Mouse (Mus musculus) lung, adult 18-20 months (tissue): ENCODE data around the gene Nrtn.

Experiments
- DNase-seq, 2 experiments: peaks; one replicate each; pipeline ENCODE4 v3.0.0; 2022; ENCODE audit warnings: mixed read lengths in 2 of 2

Gene Nrtn

DNA sequence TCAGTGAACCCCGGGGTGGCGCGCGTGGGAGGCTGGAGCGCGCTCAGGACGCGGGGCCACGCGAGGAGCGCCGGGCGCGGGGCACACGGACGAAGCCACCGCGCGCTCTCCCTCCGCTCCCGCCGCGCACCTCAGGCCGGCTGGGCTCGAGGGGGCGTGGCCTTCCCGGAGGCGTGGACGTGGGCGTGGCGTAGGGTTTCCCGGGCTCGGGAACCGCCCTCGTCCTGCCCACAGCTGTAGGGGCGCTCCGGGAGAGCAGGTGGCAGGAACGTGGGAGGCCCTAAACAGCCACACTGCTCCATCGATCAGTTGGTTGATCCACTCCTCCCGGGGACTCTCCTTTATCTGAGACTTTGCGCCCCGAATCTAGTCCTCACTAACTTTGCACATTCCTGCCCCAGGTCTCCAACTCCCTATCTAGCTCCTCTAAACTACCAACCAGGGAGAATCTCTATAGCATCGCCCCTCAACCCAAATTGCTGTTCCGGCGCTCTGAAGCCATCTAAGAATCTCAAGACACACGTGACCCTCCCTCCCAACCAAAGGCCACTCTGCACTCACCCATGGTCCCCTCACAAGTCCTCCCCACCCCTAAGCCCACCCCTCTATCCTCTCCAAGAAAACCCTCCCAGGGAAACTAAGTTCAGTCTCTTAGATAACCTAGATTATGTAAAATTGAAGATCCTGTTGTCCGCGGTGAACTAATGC, at the start of gene Nrtn:
Gene Nrtn (minus strand): TSS at position 115 of the 708 bp plus-strand sequence.
- DNase-seq, result peak; percentile 86 to 90

GRCm38 (mm10) chr17:56805784-56806183, 48.5 kb upstream of the Nrtn start:
- no peak for DNase-seq

DNA sequence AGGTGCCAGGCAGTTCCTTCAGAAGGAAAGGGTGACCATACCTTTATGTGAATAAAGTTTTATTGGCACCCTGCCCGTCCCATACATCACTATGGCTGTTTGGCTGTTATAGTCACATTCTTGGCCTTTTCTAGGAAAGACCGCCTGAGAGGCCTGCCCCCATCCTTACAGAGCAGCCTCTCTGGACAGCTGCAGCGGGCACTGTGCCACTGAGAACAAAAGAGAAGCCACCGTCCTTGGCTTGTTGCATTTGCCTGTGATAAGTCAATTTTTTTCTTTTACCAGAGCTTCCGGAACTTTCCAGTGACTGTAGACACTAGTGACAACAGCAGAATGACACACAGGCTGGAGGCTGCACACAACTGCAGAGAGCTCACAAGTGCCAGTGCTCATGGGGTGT, 47.6 kb upstream of the Nrtn start:
- DNase-seq, result no peak

DNA sequence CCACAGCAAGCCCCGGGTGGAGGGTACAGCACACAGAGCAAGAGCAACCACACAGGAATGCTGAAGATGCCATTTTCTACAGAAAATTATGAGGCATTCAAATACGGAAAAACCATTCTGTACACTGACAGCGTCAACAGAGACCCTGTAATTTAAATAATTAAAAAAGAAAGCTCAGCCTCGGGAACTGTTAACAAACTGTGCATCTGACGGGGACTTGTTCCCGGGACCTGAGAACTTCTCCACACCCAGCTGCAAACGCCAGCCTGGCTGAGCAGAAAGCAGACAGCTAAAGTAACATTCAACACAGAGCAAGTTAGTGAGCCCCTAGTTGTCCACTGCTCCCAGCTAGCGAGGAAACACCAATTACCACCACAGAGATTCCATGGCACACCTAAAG, 44.7 kb upstream of the Nrtn start:
- DNase-seq, result no peak

- DNase-seq, result no peak
Observed at GRCm38 (mm10) chr17:56799276-56799675, 41.9 kb upstream of the Nrtn start.

- no peak for DNase-seq
Observed at GRCm38 (mm10) chr17:56793614-56794319, 36.4 kb upstream of the Nrtn start.

- DNase-seq, result no peak
Observed at GRCm38 (mm10) chr17:56792588-56792987, 35.3 kb upstream of the Nrtn start.

- DNase-seq, result no peak
Observed at GRCm38 (mm10) chr17:56789286-56789685, 32.0 kb upstream of the Nrtn start.

DNA sequence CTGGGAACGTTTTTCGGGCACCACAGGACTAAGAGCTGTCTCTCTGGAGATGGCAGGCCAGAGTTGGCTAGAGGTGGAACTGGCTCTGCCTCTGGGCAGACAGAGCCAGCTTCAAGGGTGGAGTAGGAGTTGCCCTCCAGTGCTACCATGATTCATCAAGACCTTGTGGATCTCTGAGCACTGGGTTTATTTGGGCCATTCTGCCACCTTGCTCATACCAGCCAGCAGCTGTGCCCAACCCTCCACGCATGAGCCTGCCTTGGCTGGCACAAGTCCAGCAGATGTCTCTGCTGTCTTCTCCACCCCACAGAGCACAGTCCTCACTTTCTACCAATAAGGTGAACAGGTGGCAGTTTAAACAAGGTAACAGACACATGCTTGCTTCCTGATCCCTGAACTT, 31.6 kb upstream of the Nrtn start:
- DNase-seq, result no peak

DNA sequence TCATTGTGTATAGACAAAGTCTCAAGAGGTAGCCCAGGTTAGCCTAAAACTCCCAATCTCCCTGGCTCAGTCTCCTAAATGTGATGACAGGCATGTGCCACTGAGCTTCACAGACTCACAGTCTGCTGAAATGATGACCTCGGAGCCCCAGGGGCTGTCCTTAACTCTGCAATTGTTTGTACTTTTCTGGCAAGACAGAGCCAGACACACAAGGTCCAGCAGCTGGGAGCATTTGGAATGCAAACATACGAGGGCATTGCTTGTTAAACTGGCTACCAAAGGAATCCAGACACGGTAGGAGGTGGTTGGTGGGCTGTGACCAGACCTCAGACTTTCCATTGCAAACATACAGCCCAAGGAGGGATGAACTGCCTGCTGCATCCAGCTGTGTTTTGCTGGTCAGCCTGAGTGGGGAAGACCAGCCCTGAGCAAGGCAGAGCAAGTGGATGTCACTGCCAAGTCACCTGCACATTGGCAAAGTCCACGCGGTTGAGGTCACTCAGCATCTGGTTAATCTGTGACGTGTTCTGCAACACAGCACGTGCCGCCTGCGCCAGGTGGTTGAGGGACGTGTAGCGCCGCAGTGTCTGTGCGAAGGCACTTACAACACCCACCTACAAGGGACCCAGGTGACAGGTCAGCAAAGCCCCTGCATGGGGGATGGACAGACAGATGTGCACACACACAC, 23.1 kb upstream of the Nrtn start:
- DNase-seq, result no peak

- no peak for DNase-seq
Observed at GRCm38 (mm10) chr17:56778779-56779362, 21.5 kb upstream of the Nrtn start.

- DNase-seq, result no peak
Observed at GRCm38 (mm10) chr17:56777568-56777967, 20.2 kb upstream of the Nrtn start.

GRCm38 (mm10) chr17:56769950-56770349, 12.6 kb upstream of the Nrtn start, which contains the start of gene Prr22:
Gene Prr22 (plus strand): TSS chr17:56770250.
- no peak for DNase-seq

GRCm38 (mm10) chr17:56768941-56769340, 11.6 kb upstream of the Nrtn start:
- DNase-seq, result no peak

DNA sequence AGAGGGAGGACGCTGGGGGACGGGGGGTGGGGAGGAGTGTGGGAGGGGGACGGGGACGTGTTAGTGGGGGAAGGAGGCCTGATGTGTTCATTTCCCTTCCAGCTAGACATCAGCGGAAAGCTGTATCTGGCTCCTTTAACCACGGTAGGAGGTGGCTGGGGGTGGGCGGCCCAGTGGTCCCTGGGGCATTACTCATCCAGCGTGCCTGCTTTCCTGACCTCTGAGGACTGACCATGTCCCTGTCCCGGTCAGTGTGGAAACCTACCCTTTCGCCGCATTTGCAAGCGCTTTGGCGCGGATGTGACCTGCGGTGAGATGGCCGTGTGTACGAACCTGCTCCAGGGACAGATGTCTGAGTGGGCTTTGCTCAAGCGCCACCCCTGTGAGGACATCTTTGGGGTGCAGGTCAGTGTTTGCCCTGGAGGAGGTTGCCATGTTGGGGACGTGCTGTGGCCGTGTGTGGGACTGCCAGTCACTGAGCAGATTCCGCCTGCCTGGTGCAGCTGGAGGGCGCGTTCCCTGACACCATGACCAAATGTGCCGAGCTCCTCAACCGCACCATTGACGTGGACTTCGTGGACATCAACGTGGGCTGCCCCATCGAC, 10.3 kb upstream of the Nrtn start:
- no peak for DNase-seq

GRCm38 (mm10) chr17:56766631-56767405, 9.5 kb upstream of the Nrtn start:
- no peak for DNase-seq

DNA sequence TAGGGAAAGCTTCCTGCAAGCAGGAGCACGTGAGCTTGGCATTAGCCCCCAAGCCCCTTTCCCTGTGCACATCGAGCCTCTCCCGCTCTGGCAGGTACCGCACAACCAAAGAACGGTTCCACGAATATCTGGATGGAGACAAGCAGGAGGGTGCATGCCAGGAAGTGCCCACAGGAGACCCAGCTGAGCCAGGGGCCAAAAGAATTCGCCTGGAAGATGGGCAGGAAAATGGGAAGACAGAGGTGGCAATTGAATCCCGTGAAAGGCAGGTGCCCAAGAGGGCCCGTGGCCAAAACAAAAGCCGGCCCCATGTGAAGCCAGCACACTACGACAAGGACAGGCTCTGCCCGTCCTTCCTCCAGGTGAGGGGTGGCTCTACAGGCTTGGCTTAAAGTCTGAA, 8.1 kb upstream of the Nrtn start:
- no peak for DNase-seq

- DNase-seq, result peak; percentile 92 to 95
Observed at GRCm38 (mm10) chr17:56764474-56765354, 7.4 kb upstream of the Nrtn start, which contains the start of gene Dus3l. Gene Dus3l (plus strand): TSS chr17:56764757.

- no peak for DNase-seq
Observed at GRCm38 (mm10) chr17:56763741-56764250, 6.5 kb upstream of the Nrtn start.
